Mouse (Mus musculus) forebrain, postnatal 0 days (tissue): ENCODE data around the gene Snrnp25. TPM values are rescaled to one million over a fixed set of nuclear protein-coding genes. Genes with fewer than 3 reads are reported as not detected.

Source experiments
- ATAC-seq: fragments of 200-750 bp; cut with Nextera tagmentation; 2 replicates; pipeline ENCODE4 v1.8.0; 2017; ENCODE audit warnings: mild to moderate bottlenecking, moderate library complexity
- DNase-seq: peaks from one replicate; pipeline ENCODE4 v3.0.0-alpha.2; 2015
- H3K27ac ChIP-seq: fragments of 300-500 bp; sonication (generic); 2 replicates; pipeline ENCODE4 v1.5.1; 2014; ENCODE audit warnings: low read depth, mild to moderate bottlenecking, antibody characterized with exemption, low read length, moderate library complexity, mixed read lengths
- H3K27me3 ChIP-seq: fragments of 300-500 bp; sonication (generic); 2 replicates; pipeline ENCODE4 v1.6.1; 2014; ENCODE audit warnings: mild to moderate bottlenecking, low read length, mixed read lengths; ENCODE audit not compliant: insufficient read depth
- H3K36me3 ChIP-seq: fragments of 300-500 bp; sonication (generic); 2 replicates; pipeline ENCODE4 v1.6.1; 2014; ENCODE audit warnings: mild to moderate bottlenecking, moderate library complexity; ENCODE audit not compliant: insufficient read depth
- H3K4me1 ChIP-seq: fragments of 300-500 bp; sonication (generic); 2 replicates; pipeline ENCODE4 v1.6.1; 2014; ENCODE audit warnings: antibody characterized with exemption; ENCODE audit not compliant: insufficient read depth
- H3K4me2 ChIP-seq: fragments of 300-500 bp; sonication (generic); 2 replicates; pipeline ENCODE4 v1.6.1; 2014; ENCODE audit warnings: low read depth, mild to moderate bottlenecking, moderate library complexity
- H3K4me3 ChIP-seq: fragments of 300-500 bp; sonication (generic); 2 replicates; pipeline ENCODE4 v1.5.1; 2014; ENCODE audit warnings: low read depth, low read length, mixed read lengths
- H3K9ac ChIP-seq: fragments of 300-500 bp; sonication (generic); 2 replicates; pipeline ENCODE4 v1.6.1; 2014; ENCODE audit warnings: mild to moderate bottlenecking
- H3K9me3 ChIP-seq: fragments of 300-500 bp; sonication (generic); 2 replicates; pipeline ENCODE4 v1.6.1; 2016; ENCODE audit warnings: low read length
- CTCF ChIP-seq: sonication (generic); IDR thresholded peaks from 2 replicates; pipeline ENCODE4 v1.5.1; 2016; ENCODE audit warnings: antibody characterized with exemption, control low read depth, low read depth
- WGBS: fragments of 180-500 bp; shearing (Covaris S2); extraction: QIAGEN DNeasy Blood & Tissue Kit; methylation state at CpG from one replicate; pipeline ENCODE4 v1.1.7; 2014; 5-methylcytosine and 5-hydroxymethylcytosine counted together
- polyA plus RNA-seq: library from polyadenylated mRNA; unstranded; fragments of >200 nt; fragmentation: Nextera tagmentation; extraction: Ambion mirVana; gene quantifications from 2 replicates; pipeline ENCODE4 v1.2.1, GENCODE M21; 2015
- total RNA-seq: library from RNA; depleted of rRNA; stranded (reverse); fragments of >200 nt; gene quantifications from 2 replicates; pipeline ENCODE4 v1.2.3, GENCODE M21; 2014

Gene Snrnp25
- total and polyA plus RNA-seq, 2 experiments from 2014 or later, result 15.2 to 50.4 TPM

DNA sequence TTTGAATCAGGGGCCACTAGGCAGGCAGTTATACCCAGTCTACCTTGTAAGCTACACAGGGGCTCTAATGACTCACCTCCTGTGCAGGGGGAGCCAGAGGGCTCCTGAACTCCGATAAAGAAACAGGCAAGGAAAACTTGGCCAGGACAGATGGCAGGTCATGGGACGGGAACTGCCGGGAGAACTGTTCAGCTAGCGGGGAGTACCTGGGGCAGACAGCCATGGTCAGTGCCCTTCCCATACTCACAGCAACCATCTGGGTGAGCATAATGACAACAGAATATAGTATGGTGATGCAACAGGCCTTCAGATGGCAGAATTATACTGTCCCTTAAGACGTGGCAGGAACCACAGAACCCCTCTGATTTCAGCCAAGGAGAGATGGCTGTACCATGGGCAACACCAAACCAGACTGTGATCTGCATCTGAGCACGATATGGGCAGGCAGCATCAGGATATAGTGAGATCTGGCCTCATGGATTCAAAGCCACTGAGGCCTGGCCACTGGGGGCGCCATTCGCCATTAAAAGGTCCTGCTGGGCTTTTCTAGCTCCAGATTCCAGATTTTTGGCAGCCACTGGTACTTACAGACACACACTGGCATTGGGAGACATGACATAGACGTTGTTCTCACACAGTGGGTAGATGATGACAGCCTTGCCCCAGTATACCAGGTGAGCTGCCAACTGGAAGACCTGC, 31.6 kb downstream of the Snrnp25 start:
- peak; percentile 76 for TF ChIP-seq CTCF
- Histone ChIP-seq H3K4me1 (peaks cover 9% of the 10 kb centered on the region), H3K9ac (peak overlapping the region; percentile 4; the same call in 1 of the 2 replicates), H3K27ac (peak overlapping the region; percentile 63; the same call in 1 of the 2 replicates), H3K27me3 (no peaks in the 10 kb centered on the region), H3K36me3 (peaks cover 10% of the 10 kb centered on the region), H3K4me3 (no peak overlapping the region), H3K9me3 (no peaks in the 10 kb centered on the region), H3K4me2 (no peak overlapping the region)
- DNase-seq, result peak; percentile 77
- 0 out of 2 replicates have a peak, but pooled peaks have one; percentile 12 for ATAC-seq
- 41% methylated on average over 9 of the region's 9 CpGs for WGBS

DNA sequence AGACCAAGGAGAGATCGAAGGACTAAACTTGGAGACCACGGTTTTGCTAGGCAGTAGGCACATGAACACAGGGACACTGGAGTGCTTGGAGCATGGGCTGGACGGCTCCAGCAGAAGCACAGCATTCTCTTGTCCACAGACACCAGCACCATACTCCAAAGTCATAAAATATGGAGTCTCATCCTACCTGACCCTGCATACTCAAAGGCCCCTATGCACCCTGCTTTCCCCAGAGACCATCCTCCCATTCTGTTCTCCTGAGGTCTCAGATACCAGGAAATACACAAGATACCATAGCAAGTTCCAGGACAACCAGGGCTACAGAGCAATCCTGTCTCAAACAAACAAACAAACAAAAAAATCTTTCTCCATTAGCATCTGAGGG, 32.2 kb downstream of the Snrnp25 start:
- ATAC-seq (no peak), DNase-seq (no peak)
- WGBS, result 82% methylated on average over 3 of the region's 3 CpGs
- Histone ChIP-seq H3K9ac (no peak overlapping the region), H3K36me3 (peaks cover 11% of the 10 kb centered on the region), H3K4me3 (no peak overlapping the region), H3K4me2 (no peak overlapping the region), H3K27me3 (no peaks in the 10 kb centered on the region), H3K27ac (0 out of 2 replicates have a peak overlapping the region, but pooled peaks have one; percentile 63), H3K9me3 (no peaks in the 10 kb centered on the region), H3K4me1 (peaks cover 9% of the 10 kb centered on the region)
- no peak for TF ChIP-seq CTCF

DNA sequence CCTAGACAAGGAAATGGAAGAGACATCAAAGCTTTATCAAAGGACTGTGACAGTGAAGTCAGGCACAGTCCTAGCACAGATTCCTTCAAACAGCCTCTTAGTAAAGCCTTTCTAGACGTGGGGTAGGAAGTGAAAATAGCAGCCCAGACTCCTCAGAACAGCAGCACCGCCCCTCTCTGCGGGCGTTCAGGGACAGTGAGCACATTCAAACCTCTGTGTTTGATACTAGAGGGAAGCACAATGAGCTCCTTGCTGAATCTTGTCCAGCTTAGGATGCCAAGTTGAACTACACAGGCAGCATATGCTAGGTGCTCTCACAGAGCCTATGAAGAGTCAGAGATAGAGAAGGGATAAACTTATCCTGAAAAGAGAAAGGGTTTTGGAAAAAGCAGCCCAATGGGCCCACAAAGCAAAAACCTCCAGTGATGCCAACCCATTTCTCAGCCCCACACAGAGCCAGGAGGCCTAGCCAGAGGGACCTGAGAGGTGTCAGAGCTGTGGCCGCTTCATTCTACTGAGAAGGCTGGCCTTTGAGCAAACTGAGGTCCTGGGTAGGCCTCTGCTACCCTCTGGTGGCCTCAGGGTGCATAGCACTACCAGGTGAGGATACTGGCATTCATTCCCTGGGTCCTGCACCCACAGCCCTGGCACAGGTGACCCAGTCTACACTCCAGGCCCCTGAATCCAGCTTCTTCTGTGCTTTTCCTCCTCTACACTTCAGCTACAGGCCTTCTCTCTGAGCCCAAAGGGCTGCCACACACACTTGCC, 33.1 kb downstream of the Snrnp25 start:
- DNase-seq (peak; percentile 74), ATAC-seq (0 out of 2 replicates have a peak, but pooled peaks have one; percentile 21)
- Histone ChIP-seq H3K27me3 (no peaks in the 10 kb centered on the region), H3K9me3 (no peaks in the 10 kb centered on the region), H3K4me3 (no peak overlapping the region), H3K27ac (no peak overlapping the region), H3K4me1 (peaks cover 9% of the 10 kb centered on the region), H3K9ac (no peak overlapping the region), H3K36me3 (peaks cover 14% of the 10 kb centered on the region), H3K4me2 (no peak overlapping the region)
- 60% methylated on average over 5 of the region's 5 CpGs for WGBS
- peak; percentile 96 for TF ChIP-seq CTCF

DNA sequence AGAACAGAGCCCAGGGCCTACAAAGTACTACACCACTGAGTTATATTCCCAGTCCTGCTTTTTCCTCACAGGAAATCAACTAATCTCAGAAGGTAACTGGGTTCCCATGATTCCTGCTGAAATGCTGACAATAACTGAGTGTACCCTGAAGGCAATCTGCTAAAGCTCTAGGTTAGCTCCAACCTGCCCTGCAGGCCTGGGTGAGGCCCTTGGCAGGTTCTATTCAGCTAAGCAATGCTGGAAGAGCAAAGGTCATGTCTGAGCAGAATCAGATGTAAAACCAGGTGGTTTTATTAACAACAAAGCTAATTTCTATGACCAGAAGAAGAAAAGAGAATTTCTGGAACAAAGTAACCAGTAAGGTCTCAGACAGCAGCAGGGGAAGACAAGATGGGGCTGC, 36.2 kb downstream of the Snrnp25 start:
- no peak for ATAC-seq
- no peak overlapping the region for H3K4me2 ChIP-seq
- no peak for TF ChIP-seq CTCF
- H3K4me3 ChIP-seq, result no peak overlapping the region
- no peak for DNase-seq
- H3K9ac ChIP-seq, result no peak overlapping the region
- H3K27ac ChIP-seq, result no peak overlapping the region
- H3K4me1 ChIP-seq, result peaks cover 4% of the 10 kb centered on the region; the same call in 1 of the 2 replicates
- peaks cover 28% of the 10 kb centered on the region for H3K36me3 ChIP-seq
- no peaks in the 10 kb centered on the region for H3K9me3 ChIP-seq
- H3K27me3 ChIP-seq, result no peaks in the 10 kb centered on the region

DNA sequence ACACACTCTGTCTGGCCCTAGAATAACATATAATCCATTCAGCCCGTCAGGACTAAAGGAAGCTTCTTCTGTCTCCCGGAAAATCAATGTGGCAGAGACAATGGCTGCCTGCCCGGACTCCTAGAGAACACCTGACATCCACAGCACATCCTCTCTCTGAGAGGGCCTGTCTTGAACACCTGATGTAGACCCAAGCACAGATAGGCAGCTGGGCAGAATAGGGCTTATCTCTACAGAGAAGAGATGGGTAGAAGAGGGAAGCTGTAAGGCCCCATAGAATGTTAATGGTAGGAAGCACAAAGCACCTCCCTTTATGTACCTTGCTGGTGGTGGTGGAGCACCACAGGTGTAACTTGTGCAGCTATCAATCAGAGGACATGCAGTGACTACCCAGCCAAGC, 37.0 kb downstream of the Snrnp25 start:
- no peak overlapping the region for H3K4me2 ChIP-seq
- no peak overlapping the region for H3K4me3 ChIP-seq
- H3K36me3 ChIP-seq, result peaks cover 35% of the 10 kb centered on the region
- no peak for TF ChIP-seq CTCF
- no peaks in the 10 kb centered on the region for H3K4me1 ChIP-seq
- WGBS, result 92% methylated on average over 3 of the region's 3 CpGs
- no peak for ATAC-seq
- H3K9ac ChIP-seq, result 0 out of 2 replicates have a peak overlapping the region, but pooled peaks have one; percentile 6
- DNase-seq, result no peak
- no peak overlapping the region for H3K27ac ChIP-seq
- H3K27me3 ChIP-seq, result no peaks in the 10 kb centered on the region
- H3K9me3 ChIP-seq, result no peaks in the 10 kb centered on the region

DNA sequence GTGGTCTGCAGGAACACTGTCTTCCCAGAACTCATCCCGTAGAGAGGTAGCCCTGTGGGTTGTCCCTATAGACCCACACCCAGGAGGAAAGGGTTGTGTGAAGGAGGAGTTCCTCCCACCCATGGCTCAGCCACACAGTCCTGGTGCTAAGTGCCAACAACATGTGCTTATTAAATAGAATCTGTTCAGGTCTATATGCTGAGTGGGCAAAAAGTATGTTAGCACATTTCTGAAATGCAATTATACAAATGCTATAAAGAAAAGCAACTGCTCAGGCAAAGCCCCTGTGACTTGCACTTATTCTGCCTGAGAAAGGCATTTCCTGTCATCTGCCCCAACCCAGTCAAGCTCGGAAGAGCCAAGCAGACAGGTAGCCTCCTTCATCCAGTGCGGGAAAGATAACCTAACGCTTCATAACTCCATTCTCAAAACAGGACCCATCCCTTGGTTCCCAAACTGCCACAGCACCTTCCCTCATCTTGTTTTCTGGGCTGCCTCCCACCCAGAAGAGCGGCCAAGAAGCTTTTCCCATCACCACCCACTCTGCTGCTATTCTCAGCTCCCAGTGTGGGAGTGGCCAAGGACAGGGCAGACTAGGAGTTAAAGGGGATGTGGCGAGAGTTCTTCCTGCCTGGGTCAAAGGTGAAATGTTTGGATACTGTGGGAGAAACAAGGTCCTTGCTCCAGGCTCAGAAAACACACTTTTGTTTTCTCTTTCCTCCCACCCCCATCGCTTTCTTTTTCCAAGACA, 38.2 kb downstream of the Snrnp25 start:
- no peak for ATAC-seq
- peaks cover 44% of the 10 kb centered on the region for H3K36me3 ChIP-seq
- H3K27ac ChIP-seq, result no peak overlapping the region

More for the DNA sequence above, 38.2 kb downstream of the Snrnp25 start:
- Histone ChIP-seq H3K4me2 (no peak overlapping the region), H3K27me3 (no peaks in the 10 kb centered on the region), H3K4me1 (no peaks in the 10 kb centered on the region), H3K4me3 (no peak overlapping the region), H3K9me3 (no peaks in the 10 kb centered on the region), H3K9ac (no peak overlapping the region)
- no peak for TF ChIP-seq CTCF
- DNase-seq, result no peak
- 78% methylated on average over 7 of the region's 7 CpGs for WGBS
